In the genomic region with DNA sequence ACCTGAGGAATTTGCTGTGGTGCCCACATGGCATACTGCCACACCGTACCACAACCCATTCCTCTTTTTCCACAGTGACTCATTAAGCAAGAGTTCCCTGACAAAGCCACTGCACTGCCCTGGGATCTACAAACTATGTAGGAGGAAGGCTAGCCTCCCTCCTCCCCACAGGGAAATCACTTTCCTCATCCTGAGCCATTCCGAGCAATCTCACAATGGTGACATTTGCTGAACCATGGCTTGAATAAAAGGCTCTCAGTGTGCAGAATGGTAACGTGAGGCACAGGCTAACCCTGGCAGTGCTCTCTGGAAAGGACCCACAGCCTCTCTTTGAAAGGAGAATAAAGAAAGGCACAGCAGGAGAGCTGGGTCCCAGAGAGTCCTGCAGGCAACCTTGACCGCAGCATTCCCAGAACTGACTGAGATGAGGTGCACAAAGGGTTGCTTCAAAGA, we compare ENCODE assay signal across 8 mouse cellular contexts. TPM values are rescaled to one million over a fixed set of nuclear protein-coding genes. Genes with fewer than 3 reads are reported as not detected.
DNase-seq lines count a peak whose midpoint lies in the region; ATAC-seq and TF ChIP-seq lines count a peak whose summit lies in the region.

No protein-coding gene starts in this region.

- peak overlapping the region; percentile 87 for H3K4me3 ChIP-seq in gastrocnemius, adult 2 months
- H3K4me3 ChIP-seq in heart, embryonic 13.5 days: no peak overlapping the region
- peak overlapping the region; percentile 97 for H3K4me3 ChIP-seq in midbrain, embryonic 10.5 days

- H3K36me3 ChIP-seq in heart, embryonic 13.5 days: peaks cover 14% of the 10 kb centered on the region
- H3K36me3 ChIP-seq in midbrain, embryonic 10.5 days: peaks cover 14% of the 10 kb centered on the region

- no peak for TF ChIP-seq CTCF in gastrocnemius, adult 2 months (IDR thresholded peaks at IDR 0.05)

- no peak for DNase-seq in gastrocnemius, adult 2 months
- DNase-seq in gastrocnemius, postnatal 14 days: no peak
- peak; percentile 57 for DNase-seq in NIH3T3 (ENCODE audit: low read depth)
- DNase-seq in midbrain, embryonic 10.5 days (ENCODE audit: low spot score): peak; percentile 48
- no peak for DNase-seq in cerebellum, adult 9-10 months
- no peak for DNase-seq in left cerebral cortex, postnatal 36 days (ENCODE audit: low spot score in 2 of 2)

- peak overlapping the region; percentile 67 for H3K4me2 ChIP-seq in heart, embryonic 13.5 days

- no peak for ATAC-seq in heart, embryonic 13.5 days (ENCODE audit: extremely low read depth, insufficient number of reproducible peaks, low FRiP score, low TSS enrichment)
- no peak for ATAC-seq in megakaryocyte progenitor cell, adult 5-6 weeks (replicated peaks; ENCODE audit: poor library complexity)

- H3K9me3 ChIP-seq in heart, embryonic 13.5 days: no peaks in the 10 kb centered on the region
- no peaks in the 10 kb centered on the region for H3K9me3 ChIP-seq in midbrain, embryonic 10.5 days (replicated peaks)

- intact Hi-C loops in gastrocnemius, adult 2 months (cut with DNase I): loop anchor here (2.0 to 10.0 kb wide), 2 partner anchors 27 to 177 kb away; partner anchors contain the start of gene Trdmt1
- intact Hi-C loops in gastrocnemius, postnatal 14 days (cut with DNase I; ENCODE audit: low total_unique reads): no loop called here
- intact Hi-C loops in left cerebral cortex, postnatal 36 days (cut with DNase I): loop anchor here (10.0 kb wide), 1 partner anchor 157 kb away; no protein-coding TSS in a partner anchor

- 38% methylated on average over 4 of the region's 4 CpGs for WGBS in heart, embryonic 13.5 days
- WGBS in midbrain, embryonic 10.5 days: 7% methylated on average over 4 of the region's 4 CpGs

- peak overlapping the region; percentile 99 for H3K9ac ChIP-seq in heart, embryonic 13.5 days

- peaks cover 23% of the 10 kb centered on the region for H3K4me1 ChIP-seq in heart, embryonic 13.5 days
- peaks cover 40% of the 10 kb centered on the region for H3K4me1 ChIP-seq in midbrain, embryonic 10.5 days

- H3K27me3 ChIP-seq in heart, embryonic 13.5 days (replicated peaks): no peaks in the 10 kb centered on the region
- no peaks in the 10 kb centered on the region for H3K27me3 ChIP-seq in midbrain, embryonic 10.5 days (ENCODE audit: low read depth, poor library complexity, severe bottlenecking)

- peak overlapping the region; percentile 91 for H3K27ac ChIP-seq in gastrocnemius, adult 2 months
- H3K27ac ChIP-seq in heart, embryonic 13.5 days (replicated peaks): peak overlapping the region; percentile 99
- H3K27ac ChIP-seq in midbrain, embryonic 10.5 days (replicated peaks): peak overlapping the region; percentile 97

RNA-seq across cellular contexts. Expression of gene Vim, which starts 1.6 kb away (rescaled TPM):
- total RNA-seq in gastrocnemius, adult 2 months (2021): 100 to 1,000 TPM in 1 of 2 experiments, 10 to 100 TPM in 1; 99.0 to 123 TPM
- 100 to 1,000 TPM; 423 to 456 TPM for total RNA-seq in gastrocnemius, postnatal 14 days (2021)
- 968 and 987 TPM in 2 replicates for polyA plus RNA-seq in heart, embryonic 13.5 days (2015; fragmentation: Nextera tagmentation; extraction: Ambion mirVana)
- polyA plus RNA-seq in midbrain, embryonic 10.5 days (2016; fragmentation: Nextera tagmentation; extraction: Ambion mirVana): 1,116 and 1,227 TPM in 2 replicates
- 816 and 1,066 TPM in 2 replicates for total RNA-seq in megakaryocyte progenitor cell, adult 5-6 weeks (2015)
- total RNA-seq in megakaryocyte progenitor cell, adult 5-6 weeks (2017): 743 and 949 TPM in 2 replicates
- 10 to 100 TPM; 55.9 to 57.9 TPM for total RNA-seq in left cerebral cortex, postnatal 36 days (2021)

RNA-seq across cellular contexts. Expression of gene Trdmt1, which starts 27.7 kb away (rescaled TPM):
- total RNA-seq in gastrocnemius, adult 2 months (2021): 1 to 10 TPM; 3.6 to 6.4 TPM
- 1 to 10 TPM; 3.7 to 3.9 TPM for total RNA-seq in gastrocnemius, postnatal 14 days (2021)
- 9.3 and 9.4 TPM in 2 replicates for polyA plus RNA-seq in heart, embryonic 13.5 days (2015; fragmentation: Nextera tagmentation; extraction: Ambion mirVana)
- 9.3 and 9.5 TPM in 2 replicates for polyA plus RNA-seq in midbrain, embryonic 10.5 days (2016; fragmentation: Nextera tagmentation; extraction: Ambion mirVana)
- total RNA-seq in megakaryocyte progenitor cell, adult 5-6 weeks (2015): 13.9 and 14.4 TPM in 2 replicates
- 16.4 and 17.7 TPM in 2 replicates for total RNA-seq in megakaryocyte progenitor cell, adult 5-6 weeks (2017)
- 1 to 10 TPM; 4.6 to 7.9 TPM for total RNA-seq in left cerebral cortex, postnatal 36 days (2021)

Comparison
In these comparisons a context has a peak if more than half of its experiments do, and no peak if none do; other contexts are left out.
1. DNase-seq: peak in NIH3T3 (single experiment) and midbrain, embryonic 10.5 days (single experiment); none in gastrocnemius, adult 2 months (single experiment), gastrocnemius, postnatal 14 days (single experiment), cerebellum, adult 9-10 months (single experiment) and left cerebral cortex, postnatal 36 days (0 of 2).
2. Peak in every context shown above with its lines, with median percentiles within 50 percentile points of each other: H3K27ac ChIP-seq.